16 mouse cellular contexts compared by ENCODE assay signal in genomic region chr19:10323860-10324259, GRCm38 (mm10).
"Had no signal": no experiment of that assay in that cellular context is flagged by ENCODE, and none has a peak within 500 bp of the region (broad histone marks: within the 10 kb centered on the region; RNA-seq: fewer than 3 reads in every experiment).

No protein-coding gene starts in this region.

- H3K27ac ChIP-seq: kidney, postnatal 0 days; layer of hippocampus, adult 2 months; left cerebral cortex, adult 2 months; limb, embryonic 12.5 days; limb, embryonic 15.5 days; liver, embryonic 14.5 days; macrophage had no signal

- ATAC-seq: liver, postnatal 0 days had no signal

- H3K9ac ChIP-seq: limb, embryonic 12.5 days; limb, embryonic 15.5 days; liver, embryonic 14.5 days; liver, postnatal 0 days; lung, embryonic 14.5 days had no signal

- DNase-seq: layer of hippocampus, adult 9-11 months; left cerebral cortex, postnatal 4 days; thymus, adult 2 months; thymus, postnatal 14 days; thymus, postnatal 4 days had no signal

- H3K9me3 ChIP-seq: limb, embryonic 12.5 days; limb, embryonic 15.5 days had no signal

- H3K36me3 ChIP-seq: limb, embryonic 12.5 days; limb, embryonic 15.5 days had no signal

- H3K27me3 ChIP-seq: limb, embryonic 15.5 days had no signal

- H3K4me2 ChIP-seq: limb, embryonic 12.5 days; limb, embryonic 15.5 days; liver, embryonic 11.5 days; lung, embryonic 14.5 days had no signal

- H3K4me3 ChIP-seq: layer of hippocampus, adult 2 months; left cerebral cortex, adult 2 months; limb, embryonic 12.5 days; limb, embryonic 15.5 days; myocyte had no signal
